Mouse (Mus musculus) embryonic fibroblast, embryonic 13.5 days (primary cell): ENCODE results near the gene Raet1e. TPM values are rescaled to one million over a fixed set of nuclear protein-coding genes. Genes with fewer than 3 reads are reported as not detected.
A peak's percentile ranks its signal among the peaks of the same experiment; 100 is the strongest.
"Not testable (repeated sequence)": the region's sequence is repeated elsewhere in the genome, so short reads cannot be mapped to it uniquely, and the experiment has no call there.

Experiments used
- H3K27ac ChIP-seq: 2 replicates; pipeline ENCODE4 v1.5.1; 2012; ENCODE audit warnings: low read length, control low read depth, inconsistent platforms; ENCODE audit not compliant: insufficient read depth
- H3K4me1 ChIP-seq: 2 replicates; pipeline ENCODE4 v1.6.1; 2011; ENCODE audit warnings: low read length; ENCODE audit not compliant: control insufficient read depth, insufficient read depth
- H3K4me3 ChIP-seq: 2 replicates; pipeline ENCODE4 v1.5.1; 2011; ENCODE audit warnings: mild to moderate bottlenecking, control low read depth, low read length; ENCODE audit not compliant: insufficient read depth
- CTCF ChIP-seq: IDR thresholded peaks from 2 replicates; pipeline ENCODE4 v1.5.1; 2011; ENCODE audit warnings: mild to moderate bottlenecking, control low read depth, low read length, moderate library complexity, borderline replicate concordance; ENCODE audit not compliant: insufficient read depth
- POLR2A ChIP-seq: IDR thresholded peaks from 2 replicates; pipeline ENCODE4 v1.6.1; 2011; ENCODE audit warnings: low read depth, mild to moderate bottlenecking, control low read depth, low read length, moderate library complexity
- polyA plus RNA-seq: library from polyadenylated mRNA; stranded (reverse); fragments of >200 nt; gene quantifications from 2 replicates; pipeline ENCODE4 v1.2.4, GENCODE M21; 2011; ENCODE audit warnings: low read depth; ENCODE audit not compliant: missing spikeins, insufficient read length

The Raet1e gene
- polyA plus RNA-seq, 1 experiment, result 56.9 TPM

GRCm38 (mm10) chr10:22302344-22303057, 144.1 kb downstream of the Raet1e start:
- Histone ChIP-seq H3K4me1 (no peaks in the 10 kb centered on the region), H3K27ac (no peak overlapping the region), H3K4me3 (no peak overlapping the region)
- TF ChIP-seq CTCF, result no peak
- no peak for TF ChIP-seq POLR2A

- no peak overlapping the region for H3K27ac ChIP-seq
- no peak for TF ChIP-seq CTCF
- TF ChIP-seq POLR2A, result no peak
- no peaks in the 10 kb centered on the region for H3K4me1 ChIP-seq
- H3K4me3 ChIP-seq, result no peak overlapping the region
These were observed 145.4 kb downstream of the Raet1e start for GRCm38 (mm10) chr10:22303736-22304135.

- Histone ChIP-seq H3K4me3 (no peak overlapping the region), H3K27ac (no peak overlapping the region), H3K4me1 (no peaks in the 10 kb centered on the region)
- TF ChIP-seq POLR2A, result no peak
- no peak for TF ChIP-seq CTCF
These were observed 147.4 kb downstream of the Raet1e start for GRCm38 (mm10) chr10:22305801-22306200.

- no peaks in the 10 kb centered on the region for H3K4me1 ChIP-seq
- H3K4me3 ChIP-seq, result no peak overlapping the region
- H3K27ac ChIP-seq, result no peak overlapping the region
- no peak for TF ChIP-seq POLR2A
- no peak for TF ChIP-seq CTCF
These were observed 148.1 kb downstream of the Raet1e start for GRCm38 (mm10) chr10:22306452-22306851.

- H3K4me1 ChIP-seq, result no peaks in the 10 kb centered on the region
- TF ChIP-seq CTCF, result no peak
- no peak for TF ChIP-seq POLR2A
- H3K27ac ChIP-seq, result no peak overlapping the region
- no peak overlapping the region for H3K4me3 ChIP-seq
These were observed 149.9 kb downstream of the Raet1e start for GRCm38 (mm10) chr10:22308221-22308620.

- TF ChIP-seq POLR2A (no peak), CTCF (no peak)
- H3K4me1 ChIP-seq, result no peaks in the 10 kb centered on the region
These were observed 164.5 kb downstream of the Raet1e start for GRCm38 (mm10) chr10:22322858-22323257.

GRCm38 (mm10) chr10:22345721-22346120, 187.4 kb downstream of the Raet1e start:
- not testable (repeated sequence) for H3K4me1 ChIP-seq, H3K4me3 ChIP-seq, H3K27ac ChIP-seq

More at GRCm38 (mm10) chr10:22322858-22323257, 164.5 kb downstream of the Raet1e start:
- no peak overlapping the region for H3K4me3 ChIP-seq
- H3K27ac ChIP-seq, result no peak overlapping the region

- H3K4me1 ChIP-seq, H3K27ac ChIP-seq, H3K4me3 ChIP-seq: not testable (repeated sequence)
These were observed 195.3 kb downstream of the Raet1e start for GRCm38 (mm10) chr10:22353548-22354195.

- H3K4me1 ChIP-seq, H3K27ac ChIP-seq, H3K4me3 ChIP-seq: not testable (repeated sequence)
These were observed 195.8 kb downstream of the Raet1e start for GRCm38 (mm10) chr10:22354196-22354574.

- not testable (repeated sequence) for H3K4me3 ChIP-seq, H3K4me1 ChIP-seq
- peak overlapping the region; percentile 40; the same call in 1 of the 2 replicates for H3K27ac ChIP-seq
These were observed 199.0 kb downstream of the Raet1e start for GRCm38 (mm10) chr10:22357373-22357772.

GRCm38 (mm10) chr10:22360252-22360651, 201.9 kb downstream of the Raet1e start, which contains the start of gene Raet1d:
TSS of gene Raet1d (plus strand) at chr10:22360552.
- not testable (repeated sequence) for H3K4me3 ChIP-seq, H3K4me1 ChIP-seq, H3K27ac ChIP-seq

- not testable (repeated sequence) for H3K4me3 ChIP-seq, H3K27ac ChIP-seq, H3K4me1 ChIP-seq
These were observed 202.6 kb downstream of the Raet1e start for GRCm38 (mm10) chr10:22360957-22361356.

GRCm38 (mm10) chr10:22361415-22362352, 203.3 kb downstream of the Raet1e start:
- H3K4me3 ChIP-seq, H3K4me1 ChIP-seq, H3K27ac ChIP-seq: not testable (repeated sequence)

GRCm38 (mm10) chr10:22362466-22362865, 204.1 kb downstream of the Raet1e start:
- not testable (repeated sequence) for H3K4me3 ChIP-seq, H3K27ac ChIP-seq, H3K4me1 ChIP-seq
